Mouse (Mus musculus) 3T3-L1 (cell line): ENCODE data around the gene Cblc.

ENCODE experiments used
- DNase-seq: peaks from one replicate; pipeline ENCODE4 v3.0.0-alpha.2; 2015; ENCODE audit warnings: low read depth, low spot score

Gene Cblc

GRCm38 (mm10) chr7:19752652-19753051 lies 44.0 kb downstream of the Cblc start:
- DNase-seq = no peak

DNA sequence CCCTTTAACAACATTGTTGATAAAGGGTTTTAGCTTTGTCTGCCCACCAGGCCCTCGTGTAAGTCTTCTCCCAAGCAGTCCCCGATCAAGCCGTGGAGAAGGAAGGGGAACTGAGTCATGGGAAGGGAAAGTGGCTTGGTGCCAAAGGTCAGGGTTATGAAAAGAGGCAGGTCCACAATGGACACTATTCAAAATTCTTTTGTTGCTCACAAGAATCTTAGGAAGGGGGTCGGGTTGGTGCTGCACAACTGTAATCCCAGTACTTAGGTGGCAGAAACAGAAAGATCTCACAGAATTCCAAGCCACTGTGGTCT lies 45.6 kb downstream of the Cblc start:
- no peak for DNase-seq

DNA sequence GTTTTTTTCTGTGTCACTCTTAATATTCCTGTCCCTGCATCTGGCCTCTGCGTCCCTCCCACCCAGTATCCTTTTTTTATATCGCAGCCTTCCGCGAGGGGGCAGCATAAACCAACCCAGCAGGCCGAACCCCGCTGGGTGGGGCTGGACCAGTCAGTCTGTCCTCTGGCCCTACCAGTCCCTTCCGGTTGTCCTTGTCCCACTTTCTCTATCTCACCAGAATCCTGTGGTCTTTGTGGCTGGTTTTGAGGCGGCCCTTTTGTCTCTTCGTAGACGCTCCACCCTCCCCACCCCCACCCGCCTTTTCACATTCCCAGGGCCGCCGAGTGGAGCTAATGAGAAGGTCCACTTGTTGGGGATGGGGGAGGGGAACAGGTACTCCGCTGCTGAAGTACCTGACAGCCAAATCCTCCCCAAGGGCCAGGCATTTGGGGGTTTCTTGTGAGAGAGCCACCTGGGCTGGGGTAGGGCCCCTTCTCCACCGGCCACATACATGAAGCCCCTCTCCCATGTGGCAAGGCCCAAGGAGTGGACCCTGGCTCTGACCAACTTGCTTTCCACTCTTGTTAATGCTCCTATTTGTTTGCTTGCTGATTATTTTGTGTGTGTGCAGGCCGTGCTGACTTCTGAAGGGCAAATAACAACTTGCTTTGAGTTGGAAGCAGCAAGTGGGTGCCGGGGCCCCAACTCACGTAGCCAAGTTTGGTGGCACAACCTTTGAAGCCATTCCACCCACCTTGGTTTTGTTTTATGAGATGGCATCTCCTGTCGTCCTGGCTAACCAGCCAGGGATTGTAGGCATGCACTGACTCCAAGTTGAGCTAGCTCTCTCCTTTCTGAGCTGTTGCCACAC lies 46.2 kb downstream of the Cblc start, which contains the start of gene Nectin2:
TSS of gene Nectin2 (minus strand) at position 267 of the 853 bp plus-strand sequence.
- DNase-seq = peak; percentile 89

- peak; percentile 98 for DNase-seq
These were observed 47.0 kb downstream of the Cblc start for GRCm38 (mm10) chr7:19749389-19750216.

DNA sequence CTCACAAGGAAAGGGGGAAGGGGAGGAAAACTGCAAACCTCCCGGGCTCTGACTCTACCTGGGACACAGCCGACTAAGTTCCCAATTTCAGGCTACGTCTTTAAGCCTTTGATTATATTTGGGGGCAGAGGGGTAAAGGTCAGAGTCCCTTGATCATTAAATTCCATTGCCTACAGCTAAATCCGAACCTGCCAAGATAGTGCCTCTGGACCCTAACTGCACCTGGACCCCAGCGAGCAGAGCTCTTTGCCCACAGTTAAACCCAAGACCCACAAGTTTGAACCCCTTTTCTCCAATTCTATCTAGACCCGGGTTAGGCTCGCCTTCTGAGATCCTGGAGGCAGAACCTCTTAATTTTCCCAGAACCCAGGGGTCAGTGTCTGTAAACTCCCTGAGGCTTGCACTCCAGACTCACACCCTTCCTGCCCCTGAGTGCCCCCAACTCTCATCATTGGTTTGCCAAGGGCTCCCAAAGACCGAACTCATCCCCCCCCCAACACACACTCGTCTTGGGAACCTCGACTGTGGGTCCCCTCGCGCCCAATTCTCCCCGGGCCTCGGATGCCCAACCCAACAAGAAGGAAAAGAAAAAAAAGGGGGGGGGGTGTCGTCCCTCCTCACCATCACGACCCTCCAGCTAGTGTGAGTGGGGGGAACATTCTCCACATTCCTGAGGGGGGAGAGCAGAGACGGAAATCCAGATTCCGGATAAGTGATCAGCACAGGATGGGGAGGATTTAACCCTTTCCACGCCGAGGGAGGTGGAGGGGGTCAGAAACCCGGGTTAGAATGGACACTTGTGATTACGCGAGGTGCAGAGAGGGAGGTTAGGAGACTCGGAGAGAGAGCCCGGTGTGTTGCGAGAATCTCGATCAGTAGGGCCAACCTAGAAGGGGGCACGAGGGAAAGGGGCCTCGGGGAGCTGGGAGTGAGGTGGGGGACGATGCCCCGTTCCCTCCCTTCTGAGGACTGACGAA lies 48.1 kb downstream of the Cblc start:
- DNase-seq = peak; percentile 31

DNA sequence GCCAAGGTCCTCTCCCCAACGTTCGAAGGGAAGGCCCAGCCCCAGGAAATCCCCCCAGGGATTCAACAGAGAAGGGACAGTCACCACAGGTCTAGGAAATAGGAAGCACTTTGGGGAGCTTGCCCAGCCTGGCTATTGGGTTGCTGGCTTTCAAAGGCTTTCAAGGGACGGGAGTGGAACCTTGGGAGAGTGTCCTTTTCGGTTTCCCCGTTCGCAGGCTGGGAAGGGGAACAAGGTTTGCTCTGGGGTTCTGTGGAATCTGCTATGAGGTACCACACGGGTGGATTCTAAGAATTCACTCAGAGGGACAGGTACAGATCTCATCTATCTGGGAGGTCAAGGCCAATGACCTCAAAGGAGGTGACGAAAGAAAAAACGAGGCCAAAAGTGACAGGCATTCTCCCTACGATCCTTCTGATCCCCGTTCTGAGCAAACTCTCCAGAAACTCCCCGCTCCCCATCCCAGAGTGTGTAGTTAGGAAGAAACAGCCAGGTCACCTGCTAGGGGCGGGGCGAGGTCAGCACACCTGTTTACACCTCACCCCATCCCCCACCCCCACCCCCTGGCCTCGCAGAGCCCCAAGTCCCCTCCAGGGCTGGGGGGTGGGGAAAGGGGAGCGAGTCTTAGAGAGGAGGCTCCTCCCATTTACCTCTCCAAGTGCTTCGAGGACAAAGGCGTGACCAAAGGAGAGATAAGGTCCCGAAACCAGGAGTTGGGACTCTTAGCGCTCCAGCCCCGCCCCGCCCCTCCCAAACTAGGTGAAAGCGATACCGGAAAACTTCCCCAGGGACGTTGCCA lies 49.0 kb downstream of the Cblc start:
- DNase-seq = peak; percentile 31

DNA sequence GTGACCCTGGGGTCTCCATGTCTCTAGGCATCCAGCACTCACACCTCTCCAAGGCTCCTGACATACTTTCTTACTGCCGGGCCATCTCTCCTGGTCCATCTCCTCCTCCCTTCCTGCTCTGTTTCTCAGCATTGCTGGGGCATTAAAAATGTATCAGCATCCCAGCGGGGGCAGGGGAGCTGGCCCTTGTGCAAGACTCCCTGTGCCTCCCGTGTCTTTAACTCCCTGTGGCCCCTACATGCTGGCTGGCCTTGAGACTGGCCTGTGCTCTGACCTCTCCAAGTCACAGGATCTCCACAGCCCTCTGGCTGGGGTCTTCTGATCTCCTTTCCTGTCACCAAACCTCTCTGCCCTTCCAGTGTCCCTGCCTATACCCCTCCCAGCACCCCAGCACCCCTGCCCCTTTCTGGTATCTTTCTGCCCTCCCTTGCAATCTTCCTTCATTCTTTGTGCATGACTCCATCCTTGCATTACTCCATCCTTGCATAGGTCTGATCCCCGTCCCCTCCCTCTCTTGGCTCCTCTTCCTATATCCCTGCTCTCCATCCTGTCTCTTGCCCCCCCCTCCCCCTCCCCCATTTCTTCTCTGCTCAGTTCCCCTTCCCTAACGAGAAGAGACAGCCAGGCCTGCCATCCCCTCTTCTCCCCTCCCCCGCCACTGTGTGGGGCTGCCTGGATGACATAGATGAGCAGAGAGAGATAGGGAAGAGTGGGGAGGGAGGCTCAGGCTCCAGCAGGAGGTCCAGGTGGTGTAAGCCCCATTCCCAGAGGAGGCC lies 50.0 kb downstream of the Cblc start:
- peak; percentile 61 for DNase-seq

GRCm38 (mm10) chr7:19745971-19746370 lies 50.6 kb downstream of the Cblc start:
- no peak for DNase-seq

DNA sequence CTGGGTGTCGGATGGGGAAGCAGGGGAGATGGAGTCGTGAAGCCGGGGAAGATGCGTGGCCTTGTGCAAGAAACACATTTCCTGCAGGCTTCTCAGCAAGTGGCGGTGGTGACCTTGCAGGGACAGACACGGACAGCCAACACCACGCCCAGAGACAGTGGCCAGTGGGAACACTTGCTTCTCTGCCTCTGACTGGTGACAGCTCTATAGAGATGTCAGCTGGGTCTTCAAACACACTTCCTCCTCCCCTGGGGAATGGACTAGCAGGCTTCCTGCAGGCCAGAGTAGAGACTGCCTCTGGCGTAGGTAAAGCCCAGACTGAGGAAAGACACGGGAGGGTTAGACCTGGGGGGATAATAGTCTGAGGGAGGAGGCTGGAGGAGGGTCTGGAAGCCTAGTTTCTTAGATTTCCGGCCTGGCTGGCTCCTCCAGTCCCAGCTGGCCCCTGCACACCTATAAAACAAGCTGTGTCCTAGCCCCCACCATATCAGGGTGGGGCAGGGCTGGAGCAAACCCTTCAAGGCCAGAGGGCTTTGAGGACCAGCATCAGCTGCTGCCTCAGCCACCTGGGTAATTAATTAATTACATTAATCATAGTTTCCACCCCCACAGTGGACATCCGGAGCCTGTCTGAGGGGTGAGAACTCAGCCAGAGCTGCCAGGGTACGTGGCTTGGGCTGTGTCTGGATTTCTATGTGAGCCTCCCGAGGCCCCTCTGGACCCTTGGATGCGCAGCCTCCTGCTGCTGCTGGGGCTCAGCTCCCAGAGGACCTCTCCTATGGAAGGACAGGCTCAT lies 51.8 kb downstream of the Cblc start:
- DNase-seq = no peak

GRCm38 (mm10) chr7:19743791-19744190 lies 52.8 kb downstream of the Cblc start:
- DNase-seq = no peak

GRCm38 (mm10) chr7:19742468-19742867 lies 54.1 kb downstream of the Cblc start:
- no peak for DNase-seq

DNA sequence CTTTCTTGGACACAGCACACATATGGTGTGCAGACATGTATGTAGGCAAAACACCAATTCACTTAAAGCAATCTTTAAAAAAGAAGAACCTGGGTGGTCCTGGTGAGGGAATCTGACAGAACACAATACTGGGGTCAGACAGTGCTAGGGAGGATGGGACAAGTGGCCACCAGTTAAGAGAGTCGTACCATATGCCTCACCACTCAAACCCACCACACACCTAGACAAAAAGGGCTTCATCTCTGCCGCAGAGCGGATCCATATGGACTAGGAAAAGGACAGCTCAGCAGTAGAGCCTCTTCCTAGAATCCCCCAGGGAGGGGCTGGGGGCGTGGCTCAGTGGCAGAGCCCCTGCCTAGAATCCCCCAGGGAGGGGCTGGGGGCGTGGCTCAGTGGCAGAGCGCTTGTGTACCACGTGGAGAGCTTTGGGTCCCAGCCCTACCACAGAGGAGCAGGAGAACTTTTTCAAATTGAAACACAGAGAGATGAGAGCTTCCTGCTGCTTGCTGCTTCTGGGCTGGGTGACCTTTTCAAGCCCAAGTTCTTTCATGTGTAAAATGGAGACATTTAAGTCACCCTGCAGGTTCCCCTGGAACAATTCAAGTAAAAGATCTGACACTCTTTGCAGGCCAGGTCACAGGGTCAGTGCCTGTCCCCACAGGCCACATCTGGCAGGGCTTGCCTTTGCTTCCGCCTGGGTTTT lies 55.1 kb downstream of the Cblc start:
- no peak for DNase-seq

DNA sequence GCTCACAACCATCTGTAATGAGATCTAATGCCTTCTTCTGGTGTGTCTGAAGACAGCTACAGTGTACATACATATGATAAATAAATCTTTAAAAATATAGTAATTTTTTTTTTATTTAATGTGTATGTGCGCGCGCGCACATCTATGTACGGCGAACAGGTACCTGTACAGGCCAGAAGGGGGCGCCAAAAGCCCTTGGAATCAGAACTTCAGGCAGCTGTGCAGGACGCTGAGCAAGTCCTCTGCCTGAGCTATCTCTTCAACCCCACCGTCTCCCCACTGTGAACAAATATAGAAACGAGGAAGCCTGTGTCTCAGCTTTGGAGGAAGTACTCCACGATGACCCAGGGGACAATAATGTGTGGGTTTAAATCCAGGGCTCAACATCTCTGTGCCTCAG lies 56.3 kb downstream of the Cblc start:
- DNase-seq = no peak

DNA sequence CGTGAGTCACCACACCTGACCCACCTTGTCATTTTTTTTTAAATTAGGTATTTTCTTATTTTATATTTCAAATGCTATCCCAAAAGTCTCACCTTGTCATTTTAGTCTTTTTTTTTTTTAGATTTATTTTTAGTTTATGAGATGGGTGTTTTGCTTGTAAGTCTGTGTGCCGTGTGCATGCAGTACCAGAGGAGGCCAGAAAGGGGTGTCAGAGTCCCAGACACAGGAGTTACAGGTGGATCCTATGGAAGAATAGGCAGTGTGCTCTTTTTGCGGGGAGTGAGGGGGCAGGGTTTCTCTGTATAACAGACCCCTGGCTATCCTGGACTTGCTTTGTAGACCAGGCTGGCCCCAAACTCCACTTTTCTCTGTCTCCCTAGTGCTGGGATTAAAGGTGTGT lies 57.8 kb downstream of the Cblc start:
- no peak for DNase-seq

- no peak for DNase-seq
These were observed 60.1 kb downstream of the Cblc start for GRCm38 (mm10) chr7:19736389-19737057.

- no peak for DNase-seq
These were observed 62.4 kb downstream of the Cblc start for GRCm38 (mm10) chr7:19734178-19734666.
